Mouse (Mus musculus) hindbrain, embryonic 13.5 days (tissue): ENCODE measurements around the gene Fuca1. TPM values are rescaled to one million over a fixed set of nuclear protein-coding genes. Genes with fewer than 3 reads are reported as not detected.
"Not testable (repeated sequence)": the region's sequence is repeated elsewhere in the genome, so short reads cannot be mapped to it uniquely, and the experiment has no call there.

ENCODE experiments used
- ATAC-seq: fragments of 200-750 bp; cut with Nextera tagmentation; 2 replicates; pipeline ENCODE4 v1.8.0; 2017; ENCODE audit warnings: moderate TSS enrichment; ENCODE audit not compliant: low FRiP score
- H3K27ac ChIP-seq: fragments of 300-500 bp; sonication (generic); 2 replicates; pipeline ENCODE4 v1.5.1; 2015; ENCODE audit warnings: inconsistent platforms, mild to moderate bottlenecking, moderate library complexity
- H3K27me3 ChIP-seq: fragments of 300-500 bp; sonication (generic); 2 replicates; pipeline ENCODE4 v1.6.1; 2015; ENCODE audit warnings: mild to moderate bottlenecking, inconsistent platforms
- H3K36me3 ChIP-seq: fragments of 300-500 bp; sonication (generic); 2 replicates; pipeline ENCODE4 v1.6.1; 2015; ENCODE audit warnings: mild to moderate bottlenecking, inconsistent platforms
- H3K4me1 ChIP-seq: fragments of 300-500 bp; sonication (generic); replicated peaks from 2 replicates; pipeline ENCODE4 v1.6.1; 2015; ENCODE audit warnings: inconsistent platforms
- H3K4me2 ChIP-seq: fragments of 300-500 bp; sonication (generic); 2 replicates; pipeline ENCODE4 v1.6.1; 2015; ENCODE audit warnings: inconsistent platforms, mild to moderate bottlenecking, moderate library complexity
- H3K4me3 ChIP-seq: fragments of 300-500 bp; sonication (generic); 2 replicates; pipeline ENCODE4 v1.5.1; 2015; ENCODE audit warnings: mild to moderate bottlenecking, inconsistent platforms
- H3K9ac ChIP-seq: fragments of 300-500 bp; sonication (generic); 2 replicates; pipeline ENCODE4 v1.6.1; 2015; ENCODE audit warnings: mild to moderate bottlenecking, inconsistent platforms
- H3K9me3 ChIP-seq: fragments of 300-500 bp; sonication (generic); 2 replicates; pipeline ENCODE4 v1.6.1; 2016; ENCODE audit warnings: inconsistent platforms
- WGBS: fragments of 180-500 bp; shearing (Covaris S2); methylation state at CpG from one replicate; pipeline ENCODE4 v1.1.7; 2015; 5-methylcytosine and 5-hydroxymethylcytosine counted together
- polyA plus RNA-seq: library from polyadenylated mRNA; unstranded; fragments of >200 nt; fragmentation: Nextera tagmentation; extraction: Ambion mirVana; gene quantifications from 2 replicates; pipeline ENCODE4 v1.2.1, GENCODE M21; 2015

Fuca1 gene
- polyA plus RNA-seq, 1 experiment from 2014 or later: 55.8 TPM

GRCm38 (mm10) chr4:135929828-135930227 is 9.3 kb downstream of the Fuca1 start:
- Histone ChIP-seq H3K4me2 (no peak overlapping the region), H3K27me3 (no peaks in the 10 kb centered on the region), H3K36me3 (peaks cover 58% of the 10 kb centered on the region), H3K4me1 (no peaks in the 10 kb centered on the region), H3K9me3 (no peaks in the 10 kb centered on the region), H3K4me3 (no peak overlapping the region), H3K9ac (no peak overlapping the region), H3K27ac (no peak overlapping the region)
- no peak for ATAC-seq
- 93% methylated on average over 9 of the region's 9 CpGs for WGBS

GRCm38 (mm10) chr4:135930239-135930638 is 9.7 kb downstream of the Fuca1 start:
- no peak overlapping the region for H3K4me2 ChIP-seq
- no peak overlapping the region for H3K4me3 ChIP-seq
- no peaks in the 10 kb centered on the region for H3K9me3 ChIP-seq
- no peak overlapping the region for H3K27ac ChIP-seq
- peaks cover 61% of the 10 kb centered on the region for H3K36me3 ChIP-seq
- no peak overlapping the region for H3K9ac ChIP-seq
- no peaks in the 10 kb centered on the region for H3K4me1 ChIP-seq
- WGBS: 95% methylated on average over 8 of the region's 8 CpGs
- no peaks in the 10 kb centered on the region for H3K27me3 ChIP-seq
- ATAC-seq: no peak

- H3K9me3 ChIP-seq: no peaks in the 10 kb centered on the region
- H3K9ac ChIP-seq: no peak overlapping the region
- H3K4me2 ChIP-seq: no peak overlapping the region
- H3K27me3 ChIP-seq: no peaks in the 10 kb centered on the region
- 74% methylated on average over 5 of the region's 5 CpGs for WGBS
- H3K36me3 ChIP-seq: peaks cover 59% of the 10 kb centered on the region
- H3K4me3 ChIP-seq: no peak overlapping the region
- no peaks in the 10 kb centered on the region for H3K4me1 ChIP-seq
- no peak overlapping the region for H3K27ac ChIP-seq
- no peak for ATAC-seq
Observed at GRCm38 (mm10) chr4:135931832-135932231, 11.3 kb downstream of the Fuca1 start.

- H3K9ac ChIP-seq: no peak overlapping the region; the same call in 1 of the 2 replicates
- ATAC-seq: no peak
- peaks cover 86% of the 10 kb centered on the region for H3K36me3 ChIP-seq
- H3K27me3 ChIP-seq: no peaks in the 10 kb centered on the region
- H3K4me3 ChIP-seq: no peak overlapping the region
- 47% methylated on average over 12 of the region's 12 CpGs for WGBS
- no peak overlapping the region for H3K27ac ChIP-seq
- no peaks in the 10 kb centered on the region for H3K4me1 ChIP-seq
- no peak overlapping the region for H3K4me2 ChIP-seq
- H3K9me3 ChIP-seq: no peaks in the 10 kb centered on the region
Observed at GRCm38 (mm10) chr4:135934708-135935500, 14.4 kb downstream of the Fuca1 start.

GRCm38 (mm10) chr4:135935502-135935901 is 15.0 kb downstream of the Fuca1 start:
- Histone ChIP-seq H3K4me3 (no peak overlapping the region), H3K27me3 (no peaks in the 10 kb centered on the region), H3K36me3 (peaks cover 85% of the 10 kb centered on the region), H3K9me3 (no peaks in the 10 kb centered on the region), H3K4me1 (no peaks in the 10 kb centered on the region), H3K27ac (no peak overlapping the region), H3K9ac (no peak overlapping the region), H3K4me2 (no peak overlapping the region)
- no peak for ATAC-seq
- WGBS: 73% methylated on average over 5 of the region's 5 CpGs

- no peak for ATAC-seq
- no peak overlapping the region for H3K27ac ChIP-seq
- 90% methylated on average over 7 of the region's 7 CpGs for WGBS
- no peaks in the 10 kb centered on the region for H3K9me3 ChIP-seq
- H3K4me2 ChIP-seq: no peak overlapping the region
- no peak overlapping the region for H3K4me3 ChIP-seq
- H3K27me3 ChIP-seq: no peaks in the 10 kb centered on the region
- H3K9ac ChIP-seq: no peak overlapping the region
- H3K36me3 ChIP-seq: peaks cover 70% of the 10 kb centered on the region
- no peaks in the 10 kb centered on the region for H3K4me1 ChIP-seq
Observed at GRCm38 (mm10) chr4:135938858-135939257, 18.3 kb downstream of the Fuca1 start.

GRCm38 (mm10) chr4:135941026-135941425 is 20.5 kb downstream of the Fuca1 start:
- H3K4me3 ChIP-seq, H3K4me1 ChIP-seq, H3K9ac ChIP-seq, ATAC-seq, H3K9me3 ChIP-seq, H3K27me3 ChIP-seq, H3K27ac ChIP-seq, H3K4me2 ChIP-seq: not testable (repeated sequence)
- H3K36me3 ChIP-seq: peaks cover 50% of the 10 kb centered on the region
- 85% methylated on average over 8 of the region's 8 CpGs for WGBS

- peaks cover 42% of the 10 kb centered on the region for H3K36me3 ChIP-seq
- H3K4me1 ChIP-seq: peaks cover 8% of the 10 kb centered on the region
- no peaks in the 10 kb centered on the region for H3K9me3 ChIP-seq
- no peak overlapping the region for H3K9ac ChIP-seq
- WGBS: 93% methylated on average over 6 of the region's 6 CpGs
- ATAC-seq: no peak
- H3K27ac ChIP-seq: no peak overlapping the region
- H3K27me3 ChIP-seq: no peaks in the 10 kb centered on the region
- H3K4me3 ChIP-seq: no peak overlapping the region
- H3K4me2 ChIP-seq: no peak overlapping the region
Observed at GRCm38 (mm10) chr4:135942193-135942592, 21.7 kb downstream of the Fuca1 start.

GRCm38 (mm10) chr4:135943389-135943788 is 22.9 kb downstream of the Fuca1 start:
- Histone ChIP-seq H3K36me3 (peaks cover 30% of the 10 kb centered on the region), H3K9me3 (no peaks in the 10 kb centered on the region), H3K4me2 (no peak overlapping the region), H3K4me3 (no peak overlapping the region), H3K27ac (no peak overlapping the region), H3K4me1 (peaks cover 17% of the 10 kb centered on the region), H3K27me3 (no peaks in the 10 kb centered on the region), H3K9ac (no peak overlapping the region)
- WGBS: 66% methylated on average over 4 of the region's 4 CpGs
- ATAC-seq: no peak

GRCm38 (mm10) chr4:135945706-135946105 is 25.2 kb downstream of the Fuca1 start:
- Histone ChIP-seq H3K4me2 (peak overlapping the region; percentile 80), H3K9me3 (no peaks in the 10 kb centered on the region), H3K27ac (peak overlapping the region; percentile 83), H3K4me1 (peaks cover 34% of the 10 kb centered on the region), H3K36me3 (peaks cover 11% of the 10 kb centered on the region), H3K27me3 (no peaks in the 10 kb centered on the region), H3K9ac (peak overlapping the region; percentile 85), H3K4me3 (peak overlapping the region; percentile 76)
- WGBS: 77% methylated on average over 10 of the region's 10 CpGs
- ATAC-seq: 0 out of 2 replicates have a peak, but pooled peaks have one; percentile 5

- H3K4me1 ChIP-seq: peaks cover 34% of the 10 kb centered on the region
- peak; percentile 92 for ATAC-seq
- WGBS: under 1% methylated on average over 23 of the region's 23 CpGs
Observed at GRCm38 (mm10) chr4:135946278-135946658, 25.7 kb downstream of the Fuca1 start, which contains the start of gene Hmgcl. Gene Hmgcl, plus strand, starts transcription at chr4:135946448.

GRCm38 (mm10) chr4:135946659-135947301 is 26.2 kb downstream of the Fuca1 start:
- Histone ChIP-seq H3K27me3 (no peaks in the 10 kb centered on the region), H3K9me3 (no peaks in the 10 kb centered on the region), H3K27ac (peak overlapping the region; percentile 83), H3K4me2 (peak overlapping the region; percentile 80), H3K36me3 (peaks cover 13% of the 10 kb centered on the region), H3K4me3 (peak overlapping the region; percentile 76), H3K4me1 (peaks cover 34% of the 10 kb centered on the region), H3K9ac (peak overlapping the region; percentile 85)
- ATAC-seq: no peak; the same call in 1 of the 2 replicates
- WGBS: 2% methylated on average over 28 of the region's 28 CpGs

More at GRCm38 (mm10) chr4:135946278-135946658, 25.7 kb downstream of the Fuca1 start, which contains the start of gene Hmgcl:
- Histone ChIP-seq H3K9me3 (no peaks in the 10 kb centered on the region), H3K4me3 (peak within 1 kb of the TSS; percentile 76), H3K9ac (peak within 1 kb of the TSS; percentile 85), H3K4me2 (peak within 1 kb of the TSS; percentile 80), H3K27me3 (no peaks in the 10 kb centered on the region), H3K36me3 (peaks cover 9% of the 10 kb centered on the region), H3K27ac (peak within 1 kb of the TSS; percentile 83)
